Mouse (Mus musculus): Measurements from ENCODE around the gene Gfy. TPM values are rescaled to one million over a fixed set of nuclear protein-coding genes. Genes with fewer than 3 reads are reported as not detected.

Gene Gfy
- not detected in 2 replicates for polyA plus RNA-seq (2015; fragmentation: Nextera tagmentation; extraction: Ambion mirVana)

GRCm38 (mm10) chr7:45179469-45179868 lies at the start of gene Gfy:
TSS of gene Gfy (minus strand) at chr7:45179569.
- WGBS (ENCODE audit: insufficient replicate concordance), result 27% methylated on average over 7 of the region's 7 CpGs
- H3K27me3 ChIP-seq (ENCODE audit: insufficient read depth, low read length), result peaks cover 98% of the 10 kb centered on the region
- TF ChIP-seq EP300 (IDR thresholded peaks at IDR 0.05; ENCODE audit: low read depth) (no peak), CTCF (IDR thresholded peaks at IDR 0.05; ENCODE audit: low read depth) (no peak)

GRCm38 (mm10) chr7:45229046-45229445 lies 49.7 kb upstream of the Gfy start:
- Histone ChIP-seq H3K4me3 (ENCODE audit: low read depth, low read length) (no peak overlapping the region), H3K9me3 (ENCODE audit: low read length) (no peaks in the 10 kb centered on the region), H3K36me3 (replicated peaks; ENCODE audit: insufficient read depth, low read length) (peaks cover 11% of the 10 kb centered on the region), H3K27ac (ENCODE audit: low read depth) (no peak overlapping the region), H3K9ac (replicated peaks) (no peak overlapping the region), H3K4me2 (ENCODE audit: low read depth, low read length) (no peak overlapping the region), H3K4me1 (ENCODE audit: insufficient read depth) (peaks cover 6% of the 10 kb centered on the region), H3K27me3 (ENCODE audit: insufficient read depth, low read length) (no peaks in the 10 kb centered on the region)
- TF ChIP-seq EP300 (IDR thresholded peaks at IDR 0.05; ENCODE audit: low read depth) (no peak), CTCF (IDR thresholded peaks at IDR 0.05; ENCODE audit: low read depth) (no peak)
- DNase-seq, result no peak
- no peak for ATAC-seq
- WGBS (ENCODE audit: insufficient replicate concordance), result 82% methylated on average over 8 of the region's 8 CpGs

More at GRCm38 (mm10) chr7:45179469-45179868, at the start of gene Gfy:
- Histone ChIP-seq H3K9ac (replicated peaks) (no peak within 1 kb of the TSS), H3K27ac (ENCODE audit: low read depth) (no peak within 1 kb of the TSS), H3K4me2 (ENCODE audit: low read depth, low read length) (no peak within 1 kb of the TSS), H3K9me3 (ENCODE audit: low read length) (no peaks in the 10 kb centered on the region), H3K4me3 (ENCODE audit: low read depth, low read length) (no peak within 1 kb of the TSS), H3K4me1 (ENCODE audit: insufficient read depth) (peaks cover 7% of the 10 kb centered on the region), H3K36me3 (replicated peaks; ENCODE audit: insufficient read depth, low read length) (no peaks in the 10 kb centered on the region)
- ATAC-seq (no peak), DNase-seq (no peak)

GRCm38 (mm10) chr7:45228548-45228947 lies 49.2 kb upstream of the Gfy start:
- no peak overlapping the region for H3K9ac ChIP-seq (replicated peaks)
- H3K9me3 ChIP-seq (ENCODE audit: low read length), result no peaks in the 10 kb centered on the region
- WGBS (ENCODE audit: insufficient replicate concordance), result 86% methylated on average over 18 of the region's 18 CpGs
- H3K27ac ChIP-seq (ENCODE audit: low read depth), result no peak overlapping the region
- H3K27me3 ChIP-seq (ENCODE audit: insufficient read depth, low read length), result no peaks in the 10 kb centered on the region
- ATAC-seq (no peak), DNase-seq (peak; percentile 11)
- H3K4me1 ChIP-seq (ENCODE audit: insufficient read depth), result peaks cover under 1% of the 10 kb centered on the region
- H3K4me2 ChIP-seq (ENCODE audit: low read depth, low read length), result no peak overlapping the region
- no peak for TF ChIP-seq CTCF (IDR thresholded peaks at IDR 0.05; ENCODE audit: low read depth)
- H3K4me3 ChIP-seq (ENCODE audit: low read depth, low read length), result no peak overlapping the region
- H3K36me3 ChIP-seq (replicated peaks; ENCODE audit: insufficient read depth, low read length), result peaks cover 11% of the 10 kb centered on the region

GRCm38 (mm10) chr7:45226421-45226820 lies 47.1 kb upstream of the Gfy start:
- Histone ChIP-seq H3K36me3 (replicated peaks; ENCODE audit: insufficient read depth, low read length) (peaks cover 2% of the 10 kb centered on the region), H3K4me3 (ENCODE audit: low read depth, low read length) (no peak overlapping the region), H3K9ac (replicated peaks) (no peak overlapping the region), H3K4me1 (ENCODE audit: insufficient read depth) (no peaks in the 10 kb centered on the region), H3K27ac (ENCODE audit: low read depth) (no peak overlapping the region), H3K27me3 (ENCODE audit: insufficient read depth, low read length) (no peaks in the 10 kb centered on the region), H3K9me3 (ENCODE audit: low read length) (no peaks in the 10 kb centered on the region), H3K4me2 (ENCODE audit: low read depth, low read length) (no peak overlapping the region)
- no peak for DNase-seq
- no peak for ATAC-seq
- TF ChIP-seq CTCF (IDR thresholded peaks at IDR 0.05; ENCODE audit: low read depth) (no peak), EP300 (IDR thresholded peaks at IDR 0.05; ENCODE audit: low read depth) (no peak)
- 91% methylated on average over 5 of the region's 5 CpGs for WGBS (ENCODE audit: insufficient replicate concordance)

GRCm38 (mm10) chr7:45224826-45225225 lies 45.5 kb upstream of the Gfy start:
- no peak overlapping the region for H3K9ac ChIP-seq (replicated peaks)
- no peaks in the 10 kb centered on the region for H3K27me3 ChIP-seq (ENCODE audit: insufficient read depth, low read length)
- H3K4me1 ChIP-seq (ENCODE audit: insufficient read depth), result no peaks in the 10 kb centered on the region
- H3K27ac ChIP-seq (ENCODE audit: low read depth), result no peak overlapping the region
- ATAC-seq, result no peak
- no peak overlapping the region for H3K4me2 ChIP-seq (ENCODE audit: low read depth, low read length)
- peaks cover 2% of the 10 kb centered on the region for H3K36me3 ChIP-seq (replicated peaks; ENCODE audit: insufficient read depth, low read length)
- DNase-seq, result no peak
- H3K9me3 ChIP-seq (ENCODE audit: low read length), result no peaks in the 10 kb centered on the region
- 82% methylated on average over 7 of the region's 7 CpGs for WGBS (ENCODE audit: insufficient replicate concordance)
- TF ChIP-seq CTCF (IDR thresholded peaks at IDR 0.05; ENCODE audit: low read depth) (no peak), EP300 (IDR thresholded peaks at IDR 0.05; ENCODE audit: low read depth) (no peak)
- no peak overlapping the region for H3K4me3 ChIP-seq (ENCODE audit: low read depth, low read length)

DNA sequence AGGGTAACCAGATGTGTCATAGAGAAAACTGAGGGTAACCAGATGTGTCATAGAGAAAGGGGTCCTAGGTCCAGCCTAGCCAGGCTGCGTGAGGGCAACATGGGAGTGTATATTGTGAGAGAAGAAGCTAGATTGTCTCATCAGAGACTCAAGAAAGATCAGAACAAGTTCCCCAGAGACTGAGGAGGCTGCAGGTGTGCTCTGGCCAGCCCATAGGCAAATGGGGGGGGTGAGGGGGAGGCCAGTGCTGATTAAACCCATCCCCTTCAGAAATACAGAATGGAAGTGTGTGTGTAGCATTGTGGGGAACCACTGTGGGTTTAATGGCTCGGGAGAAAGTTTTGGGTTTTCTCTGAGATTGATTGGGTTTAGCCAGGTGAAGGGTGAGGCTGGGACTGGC lies 42.3 kb upstream of the Gfy start:
- DNase-seq (no peak), ATAC-seq (no peak)
- TF ChIP-seq EP300 (IDR thresholded peaks at IDR 0.05; ENCODE audit: low read depth), result no peak
- no peak for TF ChIP-seq CTCF (IDR thresholded peaks at IDR 0.05; ENCODE audit: low read depth)
- WGBS (ENCODE audit: insufficient replicate concordance), result 62% methylated on average over 2 of the region's 2 CpGs
- H3K4me3 ChIP-seq (ENCODE audit: low read depth, low read length), result no peak overlapping the region
- no peak overlapping the region for H3K27ac ChIP-seq (ENCODE audit: low read depth)
- H3K9ac ChIP-seq (replicated peaks), result no peak overlapping the region
- peaks cover 6% of the 10 kb centered on the region for H3K4me1 ChIP-seq (ENCODE audit: insufficient read depth)
- H3K36me3 ChIP-seq (replicated peaks; ENCODE audit: insufficient read depth, low read length), result peaks cover 6% of the 10 kb centered on the region
- no peaks in the 10 kb centered on the region for H3K9me3 ChIP-seq (ENCODE audit: low read length)
- no peaks in the 10 kb centered on the region for H3K27me3 ChIP-seq (ENCODE audit: insufficient read depth, low read length)
- H3K4me2 ChIP-seq (ENCODE audit: low read depth, low read length), result no peak overlapping the region
